Mouse (Mus musculus) retina, postnatal 7 days (tissue): ENCODE results near the gene Il24.
A peak's percentile ranks its signal among the peaks of the same experiment; 100 is the strongest.

Source experiments
- DNase-seq: peaks from one replicate; pipeline ENCODE4 v3.0.0-alpha.2; 2012; ENCODE audit warnings: low read depth, low spot score

Gene Il24

GRCm38 (mm10) chr1:130887354-130887753 is at the start of gene Il24:
Gene Il24 (minus strand): TSS chr1:130887454.
- no peak for DNase-seq

- DNase-seq: no peak
Measured at GRCm38 (mm10) chr1:130936351-130936750, 49.1 kb upstream of the Il24 start.

- DNase-seq: no peak
Measured at GRCm38 (mm10) chr1:130926484-130926883, 39.2 kb upstream of the Il24 start.

- no peak for DNase-seq
Measured at GRCm38 (mm10) chr1:130918323-130918980, 31.2 kb upstream of the Il24 start.

- no peak for DNase-seq
Measured at GRCm38 (mm10) chr1:130911401-130912010, 24.3 kb upstream of the Il24 start, which contains the start of gene Il20. Gene Il20 (minus strand): TSS chr1:130911451.

- DNase-seq: no peak
Measured at GRCm38 (mm10) chr1:130902505-130902904, 15.3 kb upstream of the Il24 start.

- no peak for DNase-seq
Measured at GRCm38 (mm10) chr1:130894468-130894867, 7.2 kb upstream of the Il24 start.

GRCm38 (mm10) chr1:130893329-130894040 is 6.2 kb upstream of the Il24 start:
- no peak for DNase-seq

GRCm38 (mm10) chr1:130892446-130892845 is 5.2 kb upstream of the Il24 start:
- no peak for DNase-seq

- no peak for DNase-seq
Measured at GRCm38 (mm10) chr1:130883146-130883545, 4.1 kb downstream of the Il24 start.

GRCm38 (mm10) chr1:130879927-130880326 is 7.3 kb downstream of the Il24 start:
- no peak for DNase-seq

- DNase-seq: no peak
Measured at GRCm38 (mm10) chr1:130877889-130878614, 9.2 kb downstream of the Il24 start.

GRCm38 (mm10) chr1:130876931-130877509 is 10.2 kb downstream of the Il24 start:
- peak; percentile 51 for DNase-seq

- no peak for DNase-seq
Measured at GRCm38 (mm10) chr1:130875910-130876309, 11.3 kb downstream of the Il24 start.

- peak; percentile 49 for DNase-seq
Measured at GRCm38 (mm10) chr1:130875139-130875538, 12.1 kb downstream of the Il24 start.

GRCm38 (mm10) chr1:130872912-130873311 is 14.3 kb downstream of the Il24 start:
- DNase-seq: no peak

GRCm38 (mm10) chr1:130865541-130866221 is 21.6 kb downstream of the Il24 start, which contains the start of gene Fcmr:
Gene Fcmr (plus strand): TSS chr1:130865669.
- DNase-seq: no peak

- DNase-seq: no peak
Measured at GRCm38 (mm10) chr1:130864741-130865140, 22.5 kb downstream of the Il24 start.

- no peak for DNase-seq
Measured at GRCm38 (mm10) chr1:130864238-130864637, 23.0 kb downstream of the Il24 start.

GRCm38 (mm10) chr1:130857456-130857855 is 29.8 kb downstream of the Il24 start:
- no peak for DNase-seq

- DNase-seq: no peak
Measured at GRCm38 (mm10) chr1:130855723-130856122, 31.5 kb downstream of the Il24 start.
